Mouse (Mus musculus): ENCODE data around the gene Prkd3.

Prkd3 gene

GRCm38 (mm10) chr17:79020208-79020983, at the start of gene Prkd3:
TSS of gene Prkd3 (minus strand) at chr17:79020816.
- no peak for DNase-seq (ENCODE audit: low spot score)

- DNase-seq (ENCODE audit: low spot score) = no peak
These were observed 49.3 kb upstream of the Prkd3 start for GRCm38 (mm10) chr17:79069766-79070480.

GRCm38 (mm10) chr17:79069019-79069418, 48.4 kb upstream of the Prkd3 start:
- DNase-seq (ENCODE audit: low spot score) = no peak

GRCm38 (mm10) chr17:79068581-79068980, 48.0 kb upstream of the Prkd3 start:
- no peak for DNase-seq (ENCODE audit: low spot score)

- DNase-seq (ENCODE audit: low spot score) = no peak
These were observed 43.6 kb upstream of the Prkd3 start for GRCm38 (mm10) chr17:79064250-79064649.

GRCm38 (mm10) chr17:79060221-79060620, 39.6 kb upstream of the Prkd3 start:
- no peak for DNase-seq (ENCODE audit: low spot score)

GRCm38 (mm10) chr17:79058271-79058670, 37.7 kb upstream of the Prkd3 start:
- no peak for DNase-seq (ENCODE audit: low spot score)

GRCm38 (mm10) chr17:79052088-79052812, 31.6 kb upstream of the Prkd3 start:
- no peak for DNase-seq (ENCODE audit: low spot score)

GRCm38 (mm10) chr17:79051606-79052005, 31.0 kb upstream of the Prkd3 start, which contains the start of gene Qpct:
TSS of gene Qpct (plus strand) at chr17:79051906.
- no peak for DNase-seq (ENCODE audit: low spot score)

- no peak for DNase-seq (ENCODE audit: low spot score)
These were observed 23.1 kb upstream of the Prkd3 start for GRCm38 (mm10) chr17:79043705-79044104.

GRCm38 (mm10) chr17:79039660-79040059, 19.0 kb upstream of the Prkd3 start:
- DNase-seq (ENCODE audit: low spot score) = no peak

- no peak for DNase-seq (ENCODE audit: low spot score)
These were observed 12.2 kb upstream of the Prkd3 start for GRCm38 (mm10) chr17:79032782-79033181.

- DNase-seq (ENCODE audit: low spot score) = no peak
These were observed 11.0 kb upstream of the Prkd3 start for GRCm38 (mm10) chr17:79031569-79031968.

- no peak for DNase-seq (ENCODE audit: low spot score)
These were observed 8.6 kb upstream of the Prkd3 start for GRCm38 (mm10) chr17:79029226-79029625.

- no peak for DNase-seq (ENCODE audit: low spot score)
These were observed 3.9 kb upstream of the Prkd3 start for GRCm38 (mm10) chr17:79024544-79024943.

- DNase-seq (ENCODE audit: low spot score) = no peak
These were observed 2.1 kb upstream of the Prkd3 start for GRCm38 (mm10) chr17:79022746-79023145.

- no peak for DNase-seq (ENCODE audit: low spot score)
These were observed 344 bp upstream of the Prkd3 start for GRCm38 (mm10) chr17:79020984-79021335.

GRCm38 (mm10) chr17:79019726-79020207, 849 bp downstream of the Prkd3 start:
- no peak for DNase-seq (ENCODE audit: low spot score)

- DNase-seq (ENCODE audit: low spot score) = no peak
These were observed 2.2 kb downstream of the Prkd3 start for GRCm38 (mm10) chr17:79018422-79018821.

- no peak for DNase-seq (ENCODE audit: low spot score)
These were observed 4.8 kb downstream of the Prkd3 start for GRCm38 (mm10) chr17:79015831-79016230.

- DNase-seq (ENCODE audit: low spot score) = no peak
These were observed 5.5 kb downstream of the Prkd3 start for GRCm38 (mm10) chr17:79014911-79015685.

GRCm38 (mm10) chr17:79013625-79014024, 7.0 kb downstream of the Prkd3 start:
- no peak for DNase-seq (ENCODE audit: low spot score)
